Mouse (Mus musculus): ENCODE data around the gene Atp6v1g2. TPM values are rescaled to one million over a fixed set of nuclear protein-coding genes. Genes with fewer than 3 reads are reported as not detected.

Atp6v1g2 gene
- total and polyA plus RNA-seq, 2 experiments from 2014 or later = 117 to 210 TPM

DNA sequence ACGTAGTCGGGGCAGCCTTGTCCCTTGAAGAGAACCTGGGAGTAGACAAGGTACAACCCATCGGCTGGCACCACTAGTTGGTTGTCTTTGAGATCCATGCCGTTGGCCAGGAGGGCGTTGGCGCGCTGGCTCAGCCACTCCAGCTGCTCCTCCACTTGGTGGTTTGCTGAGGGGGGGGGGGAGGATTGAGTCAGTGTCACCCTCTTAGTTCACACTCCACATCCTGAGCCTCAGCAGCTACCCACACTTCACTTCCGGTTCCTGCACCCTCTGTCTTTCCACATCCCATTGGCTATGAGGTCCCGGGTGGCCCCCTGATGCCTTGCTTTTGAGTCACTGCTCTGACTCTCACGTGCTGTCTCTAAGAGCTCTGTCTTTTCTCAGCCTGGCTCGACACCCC lies 33.1 kb upstream of the Atp6v1g2 start:
- Histone ChIP-seq H3K36me3 (ENCODE audit: insufficient read depth, low read length) (no peaks in the 10 kb centered on the region), H3K4me1 (ENCODE audit: insufficient read depth, low read length) (no peaks in the 10 kb centered on the region), H3K27me3 (ENCODE audit: insufficient read depth, low read length) (peaks cover 6% of the 10 kb centered on the region; the same call in 1 of the 2 replicates), H3K9me3 (ENCODE audit: low read length) (no peaks in the 10 kb centered on the region), H3K27ac (ENCODE audit: low read depth, low read length) (no peak overlapping the region), H3K4me3 (ENCODE audit: low read depth, low read length) (no peak overlapping the region), H3K9ac (replicated peaks; ENCODE audit: low read length, poor library complexity, severe bottlenecking) (no peak overlapping the region), H3K4me2 (ENCODE audit: low read depth, low read length, poor library complexity, severe bottlenecking) (no peak overlapping the region)
- WGBS = 87% methylated on average over 11 of the region's 11 CpGs
- no peak for TF ChIP-seq CTCF (IDR thresholded peaks at IDR 0.05)
- ATAC-seq (ENCODE audit: low FRiP score) = no peak
- DNase-seq (ENCODE audit: low spot score) = no peak

DNA sequence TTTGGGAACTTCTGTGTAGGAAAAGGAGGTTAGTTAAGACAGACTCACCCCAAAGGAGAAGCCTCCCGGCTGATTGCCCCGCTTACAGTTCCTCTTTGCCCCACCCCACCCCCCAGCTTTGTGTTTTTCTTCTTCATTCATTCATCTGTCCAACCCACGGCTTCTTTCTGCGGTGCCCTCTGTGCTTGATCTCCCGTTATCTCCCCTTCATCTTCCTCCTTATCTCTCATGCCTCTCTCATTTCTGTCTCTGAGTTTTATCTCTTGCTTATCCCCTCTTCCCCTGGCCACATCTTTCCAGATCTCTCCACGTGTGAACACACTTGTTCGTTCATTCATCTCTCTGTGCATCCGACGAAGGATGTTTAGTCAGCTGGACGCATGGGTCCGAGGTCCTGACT lies 32.3 kb upstream of the Atp6v1g2 start:
- no peaks in the 10 kb centered on the region for H3K4me1 ChIP-seq (ENCODE audit: insufficient read depth, low read length)
- DNase-seq (ENCODE audit: low spot score) = no peak
- H3K4me2 ChIP-seq (ENCODE audit: low read depth, low read length, poor library complexity, severe bottlenecking) = no peak overlapping the region
- no peak for ATAC-seq (ENCODE audit: low FRiP score)
- no peak overlapping the region for H3K9ac ChIP-seq (replicated peaks; ENCODE audit: low read length, poor library complexity, severe bottlenecking)
- H3K36me3 ChIP-seq (ENCODE audit: insufficient read depth, low read length) = no peaks in the 10 kb centered on the region
- no peak overlapping the region for H3K4me3 ChIP-seq (ENCODE audit: low read depth, low read length)
- peaks cover 6% of the 10 kb centered on the region; the same call in 1 of the 2 replicates for H3K27me3 ChIP-seq (ENCODE audit: insufficient read depth, low read length)
- H3K27ac ChIP-seq (ENCODE audit: low read depth, low read length) = no peak overlapping the region
- H3K9me3 ChIP-seq (ENCODE audit: low read length) = no peaks in the 10 kb centered on the region
- WGBS = 82% methylated on average over 11 of the region's 11 CpGs
- TF ChIP-seq CTCF (IDR thresholded peaks at IDR 0.05) = no peak

DNA sequence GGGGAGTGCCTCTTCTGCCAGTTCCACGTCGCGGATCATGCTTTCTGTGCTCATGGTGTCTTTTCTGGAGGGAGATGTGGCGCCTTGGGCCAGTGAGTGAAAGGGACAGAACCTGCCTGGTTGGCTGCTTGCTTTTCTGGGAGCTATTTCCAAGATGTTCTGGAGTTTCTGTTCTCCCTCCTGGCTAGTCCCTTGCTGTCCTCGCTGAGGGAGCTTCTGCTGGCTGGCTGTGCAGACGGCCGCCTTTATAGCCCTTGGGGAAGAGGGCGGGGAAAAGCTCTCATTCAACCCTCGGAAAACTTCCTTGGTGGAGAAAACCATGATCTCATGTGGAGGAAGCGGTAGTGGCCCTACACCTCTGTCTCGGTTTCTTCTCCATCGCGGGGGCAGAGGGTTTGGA lies 31.7 kb upstream of the Atp6v1g2 start, which contains the start of gene Tnf:
TSS of gene Tnf (minus strand) at position 221 of the 400 bp plus-strand sequence.
- no peak for TF ChIP-seq CTCF (IDR thresholded peaks at IDR 0.05)
- H3K4me3 ChIP-seq (ENCODE audit: low read depth, low read length) = no peak within 1 kb of the TSS
- no peak for DNase-seq (ENCODE audit: low spot score)
- H3K27me3 ChIP-seq (ENCODE audit: insufficient read depth, low read length) = peaks cover 6% of the 10 kb centered on the region; the same call in 1 of the 2 replicates
- no peak within 1 kb of the TSS for H3K9ac ChIP-seq (replicated peaks; ENCODE audit: low read length, poor library complexity, severe bottlenecking)
- no peaks in the 10 kb centered on the region for H3K4me1 ChIP-seq (ENCODE audit: insufficient read depth, low read length)
- no peaks in the 10 kb centered on the region for H3K9me3 ChIP-seq (ENCODE audit: low read length)
- WGBS = 53% methylated on average over 13 of the region's 13 CpGs
- H3K27ac ChIP-seq (ENCODE audit: low read depth, low read length) = no peak within 1 kb of the TSS
- no peak for ATAC-seq (ENCODE audit: low FRiP score)
- no peak within 1 kb of the TSS for H3K4me2 ChIP-seq (ENCODE audit: low read depth, low read length, poor library complexity, severe bottlenecking)
- H3K36me3 ChIP-seq (ENCODE audit: insufficient read depth, low read length) = no peaks in the 10 kb centered on the region

DNA sequence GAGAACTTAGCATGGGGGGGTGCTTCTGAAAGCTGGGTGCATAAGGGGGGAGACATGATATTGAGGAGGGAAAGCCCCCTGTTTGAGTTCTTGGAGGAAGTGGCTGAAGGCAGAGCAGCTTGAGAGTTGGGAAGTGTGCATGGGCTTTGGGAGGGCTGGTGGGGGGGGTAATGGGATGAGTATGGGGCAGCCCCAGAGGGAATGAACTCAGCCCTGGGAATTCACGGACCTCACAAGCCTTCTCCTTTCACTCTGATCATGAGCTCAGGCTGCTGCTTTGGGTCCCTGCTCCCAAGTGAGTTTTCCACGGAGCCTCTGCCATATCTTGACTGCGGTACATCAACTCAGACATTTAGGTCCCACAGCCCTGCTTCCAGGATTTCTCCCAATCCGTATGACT lies 31.0 kb upstream of the Atp6v1g2 start:
- Histone ChIP-seq H3K9me3 (ENCODE audit: low read length) (no peaks in the 10 kb centered on the region), H3K4me1 (ENCODE audit: insufficient read depth, low read length) (no peaks in the 10 kb centered on the region), H3K27me3 (ENCODE audit: insufficient read depth, low read length) (peaks cover 6% of the 10 kb centered on the region; the same call in 1 of the 2 replicates), H3K27ac (ENCODE audit: low read depth, low read length) (no peak overlapping the region), H3K9ac (replicated peaks; ENCODE audit: low read length, poor library complexity, severe bottlenecking) (no peak overlapping the region), H3K36me3 (ENCODE audit: insufficient read depth, low read length) (no peaks in the 10 kb centered on the region), H3K4me3 (ENCODE audit: low read depth, low read length) (no peak overlapping the region), H3K4me2 (ENCODE audit: low read depth, low read length, poor library complexity, severe bottlenecking) (no peak overlapping the region)
- DNase-seq (ENCODE audit: low spot score) = no peak
- TF ChIP-seq CTCF (IDR thresholded peaks at IDR 0.05) = no peak
- ATAC-seq (ENCODE audit: low FRiP score) = no peak
- 85% methylated on average over 4 of the region's 4 CpGs for WGBS

DNA sequence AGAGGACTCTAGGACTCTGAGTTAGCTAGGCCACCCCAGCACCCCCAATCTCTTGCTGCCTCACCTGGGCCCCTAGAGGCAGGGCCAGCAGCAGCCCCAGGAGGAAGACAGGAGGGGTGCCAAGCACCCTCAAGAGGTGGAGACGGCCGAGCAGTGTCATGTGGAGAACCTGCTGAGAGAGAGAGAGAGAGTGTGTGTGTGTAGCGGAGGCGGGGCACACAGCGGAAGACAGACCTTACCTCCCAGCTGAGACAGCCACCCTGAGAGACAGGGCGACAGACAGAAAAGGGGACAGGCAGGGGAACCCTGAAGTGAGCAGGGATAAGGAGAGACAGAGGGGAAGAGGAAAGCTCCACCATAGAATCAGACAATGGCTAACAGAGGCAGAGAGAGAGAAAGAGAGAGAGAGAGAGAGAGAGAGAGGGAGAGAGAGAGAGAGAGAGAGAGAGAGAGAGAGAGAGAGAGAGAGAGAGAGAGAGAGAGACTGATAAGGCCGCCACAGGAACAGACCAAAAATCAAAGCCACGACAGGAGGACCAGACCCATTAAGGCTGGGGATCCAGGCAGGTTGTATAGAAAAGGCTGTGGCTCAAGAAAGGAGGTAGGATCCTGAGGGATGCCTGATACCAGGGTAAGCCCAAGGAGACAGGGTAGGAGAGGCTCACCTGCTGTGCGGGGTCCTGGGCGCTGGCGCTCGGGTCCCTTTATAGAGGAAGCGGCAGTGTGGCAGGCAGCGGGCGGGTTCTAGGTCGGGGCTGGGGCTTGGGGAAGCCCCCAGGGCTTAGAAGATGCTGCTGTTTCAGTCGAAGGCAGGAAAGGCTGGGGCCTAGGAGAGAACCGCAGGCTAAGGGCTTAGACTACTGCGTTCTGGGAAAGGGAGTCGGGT lies 28.7 kb upstream of the Atp6v1g2 start, which contains the start of gene Lta:
TSS of gene Lta (minus strand) at position 858 of the 886 bp plus-strand sequence.
- no peak within 1 kb of the TSS for H3K4me3 ChIP-seq (ENCODE audit: low read depth, low read length)
- no peak within 1 kb of the TSS for H3K9ac ChIP-seq (replicated peaks; ENCODE audit: low read length, poor library complexity, severe bottlenecking)
- 31% methylated on average over 20 of the region's 20 CpGs for WGBS
- TF ChIP-seq CTCF (IDR thresholded peaks at IDR 0.05) = no peak
- no peak within 1 kb of the TSS for H3K27ac ChIP-seq (ENCODE audit: low read depth, low read length)
- H3K9me3 ChIP-seq (ENCODE audit: low read length) = no peaks in the 10 kb centered on the region
- no peaks in the 10 kb centered on the region for H3K4me1 ChIP-seq (ENCODE audit: insufficient read depth, low read length)
- peaks cover 6% of the 10 kb centered on the region; the same call in 1 of the 2 replicates for H3K27me3 ChIP-seq (ENCODE audit: insufficient read depth, low read length)
- no peaks in the 10 kb centered on the region for H3K36me3 ChIP-seq (ENCODE audit: insufficient read depth, low read length)
- H3K4me2 ChIP-seq (ENCODE audit: low read depth, low read length, poor library complexity, severe bottlenecking) = no peak within 1 kb of the TSS
- no peak for DNase-seq (ENCODE audit: low spot score)
- no peak for ATAC-seq (ENCODE audit: low FRiP score)

DNA sequence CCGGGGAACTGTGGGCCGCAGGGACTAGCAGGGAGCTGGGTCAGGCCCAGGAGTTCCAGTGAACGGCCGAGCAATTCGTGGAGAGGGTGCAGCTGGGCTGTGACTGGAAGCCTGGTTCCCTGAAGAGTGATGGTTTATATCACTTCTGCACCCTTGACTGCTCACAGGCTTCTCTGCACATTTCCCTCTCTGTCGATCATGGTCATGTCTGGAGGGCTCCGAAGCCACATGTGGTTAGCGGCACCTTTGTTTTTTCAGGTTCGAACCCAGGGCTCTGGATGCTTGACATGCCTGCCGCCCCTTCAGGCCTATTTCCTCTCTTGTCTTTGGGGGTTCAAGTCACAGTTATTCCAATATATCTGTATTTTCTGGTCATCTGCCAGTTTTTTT lies 28.1 kb upstream of the Atp6v1g2 start:
- 59% methylated on average over 10 of the region's 10 CpGs for WGBS
- Histone ChIP-seq H3K4me1 (ENCODE audit: insufficient read depth, low read length) (no peaks in the 10 kb centered on the region), H3K9me3 (ENCODE audit: low read length) (no peaks in the 10 kb centered on the region), H3K27me3 (ENCODE audit: insufficient read depth, low read length) (peaks cover 4% of the 10 kb centered on the region; the same call in 1 of the 2 replicates), H3K4me3 (ENCODE audit: low read depth, low read length) (no peak overlapping the region), H3K4me2 (ENCODE audit: low read depth, low read length, poor library complexity, severe bottlenecking) (no peak overlapping the region), H3K9ac (replicated peaks; ENCODE audit: low read length, poor library complexity, severe bottlenecking) (no peak overlapping the region), H3K36me3 (ENCODE audit: insufficient read depth, low read length) (no peaks in the 10 kb centered on the region), H3K27ac (ENCODE audit: low read depth, low read length) (no peak overlapping the region)
- TF ChIP-seq CTCF (IDR thresholded peaks at IDR 0.05) = no peak
- no peak for ATAC-seq (ENCODE audit: low FRiP score)
- DNase-seq (ENCODE audit: low spot score) = no peak
